Mouse (Mus musculus) CH12.LX (cell line): ENCODE data around the gene Daam1. TPM values are rescaled to one million over a fixed set of nuclear protein-coding genes. Genes with fewer than 3 reads are reported as not detected.

Experiments used
- DNase-seq: peaks from one replicate; pipeline ENCODE4 v3.0.0-alpha.2; 2013; ENCODE audit errors: extremely low read depth
- H3K27ac ChIP-seq: 2 replicates; pipeline ENCODE4 v1.5.1; 2012; ENCODE audit warnings: low read depth, mild to moderate bottlenecking, control low read depth, moderate library complexity; ENCODE audit not compliant: insufficient read depth
- H3K27me3 ChIP-seq: replicated peaks from 2 replicates; pipeline ENCODE3; 2012; ENCODE audit warnings: inconsistent platforms
- H3K36me3 ChIP-seq, 2 experiments: replicated peaks in 1 of 2; 2 replicates each; pipeline versions ENCODE3 to v1.6.1; 2012; ENCODE audit warnings: inconsistent platforms in 1 of 2, low read length in 1 of 2, mild to moderate bottlenecking in 1 of 2, mixed read lengths in 1 of 2, moderate library complexity in 1 of 2; ENCODE audit not compliant: control insufficient read depth in 1 of 2, insufficient read depth in 1 of 2
- H3K4me1 ChIP-seq, 2 experiments: 2 replicates each; pipeline ENCODE4 v1.6.1; 2012; ENCODE audit warnings: inconsistent platforms in 1 of 2, moderate library complexity in 1 of 2; ENCODE audit not compliant: insufficient read depth in 2 of 2, control insufficient read depth in 1 of 2
- H3K4me2 ChIP-seq: 2 replicates; pipeline ENCODE4 v1.6.1; 2012; ENCODE audit warnings: low read depth, mild to moderate bottlenecking, control low read depth; ENCODE audit not compliant: poor library complexity, insufficient read depth, severe bottlenecking
- H3K4me3 ChIP-seq, 3 experiments: fragments of 150-350 bp in 1 of 3; sonication (generic) in 1 of 3; replicated peaks in 1 of 3; 2 replicates each; pipeline versions ENCODE3 to v1.5.1; 2011 to 2012; ENCODE audit warnings: low read depth in 2 of 3, low read length in 2 of 3, mild to moderate bottlenecking in 2 of 3, moderate library complexity in 2 of 3, control low read depth in 1 of 3, improper control_type of control experiment in 1 of 3, inconsistent platforms in 1 of 3, mixed read lengths in 1 of 3; ENCODE audit not compliant: poor library complexity in 1 of 3
- H3K79me2 ChIP-seq: replicated peaks from 2 replicates; pipeline ENCODE4 v1.6.1; 2012; ENCODE audit warnings: mild to moderate bottlenecking, moderate library complexity; ENCODE audit not compliant: control insufficient read depth, poor library complexity, insufficient read depth, severe bottlenecking; ENCODE audit errors: extremely low read depth
- H3K9ac ChIP-seq: 2 replicates; pipeline ENCODE4 v1.6.1; 2012; ENCODE audit warnings: low read depth, mild to moderate bottlenecking, control low read depth, moderate library complexity; ENCODE audit not compliant: insufficient read depth
- H3K9me3 ChIP-seq: replicated peaks from 2 replicates; pipeline ENCODE3; 2012; ENCODE audit warnings: low read length, inconsistent platforms, mixed read lengths
- BHLHE40 ChIP-seq: IDR thresholded peaks from 2 replicates; pipeline ENCODE4 v1.6.1; 2011; ENCODE audit warnings: mild to moderate bottlenecking, low read depth, low read length, improper control_type of control experiment
- CHD2 ChIP-seq: IDR thresholded peaks from 2 replicates; pipeline ENCODE4 v1.6.1; 2011; ENCODE audit warnings: low read length, improper control_type of control experiment
- CTCF ChIP-seq, 2 experiments: IDR thresholded peaks in 1 of 2; conservative IDR thresholded peaks in 1 of 2; 2 replicates each; pipeline ENCODE4 v1.5.1; 2011 to 2012; ENCODE audit warnings: low read depth in 2 of 2, low read length in 2 of 2, improper control_type of control experiment in 1 of 2, inconsistent platforms in 1 of 2, mild to moderate bottlenecking in 1 of 2, moderate library complexity in 1 of 2
- E2F4 ChIP-seq: IDR thresholded peaks from 2 replicates; pipeline ENCODE4 v1.6.1; 2011; ENCODE audit warnings: low read depth, low read length, improper control_type of control experiment; ENCODE audit not compliant: insufficient replicate concordance
- ELF1 ChIP-seq: IDR thresholded peaks from 2 replicates; pipeline ENCODE4 v1.6.1; 2014; ENCODE audit warnings: low read depth, mild to moderate bottlenecking, inconsistent platforms, low read length, improper control_type of control experiment
- EP300 ChIP-seq: IDR thresholded peaks from 2 replicates; pipeline ENCODE4 v1.6.1; 2011; ENCODE audit warnings: low read length, improper control_type of control experiment
- ETS1 ChIP-seq: conservative IDR thresholded peaks from 2 replicates; pipeline ENCODE4 v1.6.1; 2012; ENCODE audit warnings: low read depth, mild to moderate bottlenecking, inconsistent platforms, low read length, improper control_type of control experiment, moderate library complexity
- IRF4 ChIP-seq: IDR thresholded peaks from 2 replicates; pipeline ENCODE4 v1.6.1; 2014; ENCODE audit warnings: low read depth, mild to moderate bottlenecking, inconsistent platforms, low read length, improper control_type of control experiment
- MAX ChIP-seq: IDR thresholded peaks from 2 replicates; pipeline ENCODE4 v1.6.1; 2011; ENCODE audit warnings: low read length, improper control_type of control experiment
- MEF2A ChIP-seq: IDR thresholded peaks from 2 replicates; pipeline ENCODE4 v1.6.1; 2014; ENCODE audit warnings: low read depth, mild to moderate bottlenecking, inconsistent platforms, low read length, improper control_type of control experiment, borderline replicate concordance
- MXI1 ChIP-seq: IDR thresholded peaks from 2 replicates; pipeline ENCODE4 v1.6.1; 2011; ENCODE audit warnings: mild to moderate bottlenecking, low read depth, low read length, improper control_type of control experiment
- MYC ChIP-seq: IDR thresholded peaks from 2 replicates; pipeline ENCODE4 v1.6.1; 2011; ENCODE audit warnings: low read depth, mild to moderate bottlenecking, improper control_type of control experiment, low read length
- NELFE ChIP-seq: IDR thresholded peaks from 2 replicates; pipeline ENCODE4 v1.6.1; 2011; ENCODE audit warnings: low read depth, low read length, improper control_type of control experiment
- NRF1 ChIP-seq: IDR thresholded peaks from 2 replicates; pipeline ENCODE4 v1.6.1; 2014; ENCODE audit warnings: low read depth, mild to moderate bottlenecking, inconsistent platforms, low read length, improper control_type of control experiment, moderate library complexity
- PAX5 ChIP-seq: IDR thresholded peaks from 2 replicates; pipeline ENCODE4 v1.6.1; 2012; ENCODE audit warnings: low read length, inconsistent platforms, mixed read lengths
- POLR2A ChIP-seq: IDR thresholded peaks from 2 replicates; pipeline ENCODE4 v1.6.1; 2011; ENCODE audit warnings: low read depth, mild to moderate bottlenecking, improper control_type of control experiment, low read length
- POLR2AphosphoS2 ChIP-seq: IDR thresholded peaks from 2 replicates; pipeline ENCODE4 v1.6.1; 2011; ENCODE audit warnings: low read depth, low read length, improper control_type of control experiment
- RAD21 ChIP-seq: IDR thresholded peaks from 2 replicates; pipeline ENCODE4 v1.6.1; 2011; ENCODE audit warnings: low read depth, mild to moderate bottlenecking, low read length, improper control_type of control experiment, moderate library complexity
- SMC3 ChIP-seq: IDR thresholded peaks from 2 replicates; pipeline ENCODE4 v1.6.1; 2011; ENCODE audit warnings: low read depth, low read length, improper control_type of control experiment
- TBP ChIP-seq: conservative IDR thresholded peaks from 2 replicates; pipeline ENCODE4 v1.6.1; 2011; ENCODE audit warnings: low read depth, low read length, improper control_type of control experiment
- UBTF ChIP-seq: IDR thresholded peaks from 2 replicates; pipeline ENCODE4 v1.6.1; 2012; ENCODE audit warnings: low read depth, mild to moderate bottlenecking, inconsistent platforms, low read length, improper control_type of control experiment, moderate library complexity
- ZMIZ1 ChIP-seq: IDR thresholded peaks from 2 replicates; pipeline ENCODE4 v1.6.1; 2012; ENCODE audit warnings: low read depth, mild to moderate bottlenecking, inconsistent platforms, low read length, improper control_type of control experiment
- dilution Hi-C: fragments of 300-500 bp; cut with MboI; formaldehyde crosslinking; loops from 2 replicates; pipeline ENCODE4 v1.14.3; 2020; ENCODE audit warnings: low sequenced_read_pairs; ENCODE audit not compliant: extremely low pct_unique_long_range_greater_than_20kb, extremely low pct_ligation_motif_present
- in situ Hi-C: fragments of 300-500 bp; cut with MboI; formaldehyde crosslinking; loops from 3 replicates; pipeline ENCODE4 v1.14.3; 2019; ENCODE audit warnings: low sequenced_read_pairs, low pct_ligation_motif_present, low pct_unique_long_range_greater_than_20kb, mixed read lengths
- polyA plus RNA-seq: library from polyadenylated mRNA; unstranded; fragments of >175 nt; gene quantifications from 2 replicates; pipeline ENCODE4 v1.2.1, GENCODE M21; 2012; ENCODE audit warnings: low read depth; ENCODE audit not compliant: insufficient read length
- total RNA-seq, 2 experiments: library from RNA; depleted of rRNA; stranded (reverse); fragments of 300-350 nt in 1 of 2; fragments of >200 nt in 1 of 2; gene quantifications; 2 replicates each; pipeline ENCODE4 v1.2.3; 2012 to 2014

The Daam1 gene
- total and polyA plus RNA-seq, 3 experiments, result 10.7 to 27.9 (median 23.6) TPM

GRCm38 (mm10) chr12:72009051-72009902 lies 178.4 kb downstream of the Daam1 start:
- Histone ChIP-seq H3K4me1 (peaks cover 22 to 75% of the 10 kb centered on the region in 2 experiments), H3K79me2 (no peaks in the 10 kb centered on the region), H3K27me3 (no peaks in the 10 kb centered on the region)
- TF ChIP-seq CHD2, result peak; percentile 31; the same call in 1 of the 2 replicates
- TF ChIP-seq ELF1, result 0 out of 2 replicates have a peak, but pooled peaks have one; percentile 28
- TF ChIP-seq TBP, result peak; percentile 84
- TF ChIP-seq MXI1, result peak; percentile 19; the same call in 1 of the 2 replicates
- 0 out of 2 replicates have a peak, but pooled peaks have one; percentile 28 for TF ChIP-seq POLR2A
- peak; percentile 71 for TF ChIP-seq IRF4
- TF ChIP-seq E2F4, result no peak
- peak; percentile 62 for TF ChIP-seq EP300
- no peak for TF ChIP-seq PAX5
- peak; percentile 49; the same call in 1 of the 2 replicates for TF ChIP-seq MYC
- TF ChIP-seq MAX, result peak; percentile 75; the same call in 1 of the 2 replicates
- TF ChIP-seq MEF2A, result peak; percentile 87; the same call in 1 of the 2 replicates
- TF ChIP-seq ETS1, result peak; percentile 86
- TF ChIP-seq RAD21, result no peak
- no peak for TF ChIP-seq POLR2AphosphoS2
- TF ChIP-seq BHLHE40, result peak; percentile 93
- TF ChIP-seq, all 38 proteins: peak for 12
- no peaks in the 10 kb centered on the region for H3K9me3 ChIP-seq
- DNase-seq, result peak; percentile 85
- H3K4me2 ChIP-seq, result peak overlapping the region; percentile 12
- in situ Hi-C loops (no loop called here), dilution Hi-C loops (no loop called here)
- H3K4me3 ChIP-seq, result no peak overlapping the region
- peak overlapping the region; percentile 73; the same call in 1 of the 2 replicates for H3K27ac ChIP-seq
- no peaks in the 10 kb centered on the region for H3K36me3 ChIP-seq
- no peak overlapping the region for H3K9ac ChIP-seq

GRCm38 (mm10) chr12:72011404-72011803 lies 180.5 kb downstream of the Daam1 start:
- in situ Hi-C loops, result no loop called here

More at GRCm38 (mm10) chr12:72011404-72011803, 180.5 kb downstream of the Daam1 start:
- TF ChIP-seq NRF1 (no peak), SMC3 (no peak), IRF4 (no peak), CTCF (conservative IDR thresholded peaks at IDR 0.05 in 1 of 2, IDR thresholded peaks at IDR 0.05 in 1 of 2; ENCODE audit: low read depth in 2 of 2, low read length in 2 of 2) (no peak), ZMIZ1 (no peak), UBTF (no peak), NELFE (no peak), EP300 (no peak)
- TF ChIP-seq, all 38 proteins: peak for 0
- Histone ChIP-seq H3K27me3 (no peaks in the 10 kb centered on the region), H3K27ac (no peak overlapping the region), H3K4me2 (no peak overlapping the region), H3K79me2 (no peaks in the 10 kb centered on the region), H3K4me1 (peaks cover 20 to 73% of the 10 kb centered on the region in 2 experiments), H3K9me3 (no peaks in the 10 kb centered on the region), H3K4me3 (no peak overlapping the region), H3K9ac (no peak overlapping the region), H3K36me3 (no peaks in the 10 kb centered on the region)
- dilution Hi-C loops, result no loop called here
- DNase-seq, result no peak
